Mouse (Mus musculus): ENCODE data around the gene Rps18. TPM values are rescaled to one million over a fixed set of nuclear protein-coding genes. Genes with fewer than 3 reads are reported as not detected.
A peak's percentile ranks its signal among the peaks of the same experiment; 100 is the strongest.
"Not testable (repeated sequence)": the region's sequence is repeated elsewhere in the genome, so short reads cannot be mapped to it uniquely, and the experiment has no call there.

Gene Rps18
- polyA plus RNA-seq, 1 experiment from 2014 or later = 1,341 TPM

GRCm38 (mm10) chr17:33911052-33911812, 44.6 kb downstream of the Rps18 start:
- H3K27ac ChIP-seq (ENCODE audit: low read depth, low read length) = no peak overlapping the region
- ATAC-seq (ENCODE audit: insufficient read depth, low FRiP score, low TSS enrichment) (no peak), DNase-seq (ENCODE audit: low spot score) (no peak)
- WGBS = 94% methylated on average over 31 of the region's 31 CpGs
- H3K9me3 ChIP-seq (ENCODE audit: control insufficient read depth, low read length) = no peaks in the 10 kb centered on the region
- no peaks in the 10 kb centered on the region for H3K27me3 ChIP-seq (ENCODE audit: control insufficient read depth, insufficient read depth, low read length)
- H3K36me3 ChIP-seq (ENCODE audit: control insufficient read depth, insufficient read depth, low read length) = peaks cover 23% of the 10 kb centered on the region
- H3K4me2 ChIP-seq (ENCODE audit: low read depth) = no peak overlapping the region; the same call in 1 of the 2 replicates
- H3K9ac ChIP-seq (ENCODE audit: low read length) = no peak overlapping the region
- no peak overlapping the region for H3K4me3 ChIP-seq (ENCODE audit: low read depth, low read length)
- H3K4me1 ChIP-seq (ENCODE audit: control insufficient read depth, insufficient read depth, low read length) = peaks cover 15% of the 10 kb centered on the region

- Histone ChIP-seq H3K27ac (ENCODE audit: low read depth, low read length) (no peak overlapping the region), H3K27me3 (ENCODE audit: control insufficient read depth, insufficient read depth, low read length) (no peaks in the 10 kb centered on the region), H3K9me3 (ENCODE audit: control insufficient read depth, low read length) (no peaks in the 10 kb centered on the region), H3K4me2 (ENCODE audit: low read depth) (peak overlapping the region; percentile 68), H3K4me1 (ENCODE audit: control insufficient read depth, insufficient read depth, low read length) (peaks cover 15% of the 10 kb centered on the region), H3K36me3 (ENCODE audit: control insufficient read depth, insufficient read depth, low read length) (peaks cover 23% of the 10 kb centered on the region), H3K4me3 (ENCODE audit: low read depth, low read length) (peak overlapping the region; percentile 85), H3K9ac (ENCODE audit: low read length) (peak overlapping the region; percentile 77)
- 56% methylated on average over 11 of the region's 11 CpGs for WGBS
- ATAC-seq (ENCODE audit: insufficient read depth, low FRiP score, low TSS enrichment) (no peak), DNase-seq (ENCODE audit: low spot score) (no peak)
Observed at GRCm38 (mm10) chr17:33910346-33911051, 45.3 kb downstream of the Rps18 start.

DNA sequence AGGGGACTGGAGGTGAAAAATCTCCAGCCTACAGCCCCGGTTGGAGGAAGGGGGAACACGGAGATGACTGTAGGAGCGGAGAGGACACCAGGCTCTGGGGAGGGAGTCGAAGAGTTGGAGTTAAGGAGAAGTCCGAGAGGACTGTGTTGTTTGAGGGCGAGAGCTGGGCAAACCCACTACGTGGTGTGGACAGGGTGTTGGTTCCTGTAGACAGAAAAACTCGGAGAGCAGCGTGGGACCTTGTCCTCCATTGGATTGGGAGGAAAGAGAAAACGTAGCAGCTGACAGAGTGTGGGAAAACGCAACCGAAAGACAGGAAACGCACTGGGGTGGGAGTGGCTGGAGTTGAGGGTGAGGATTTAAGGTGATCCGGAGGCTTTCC, 45.9 kb downstream of the Rps18 start:
- Histone ChIP-seq H3K27me3 (ENCODE audit: control insufficient read depth, insufficient read depth, low read length) (no peaks in the 10 kb centered on the region), H3K4me1 (ENCODE audit: control insufficient read depth, insufficient read depth, low read length) (peaks cover 15% of the 10 kb centered on the region), H3K4me3 (ENCODE audit: low read depth, low read length) (peak overlapping the region; percentile 85), H3K36me3 (ENCODE audit: control insufficient read depth, insufficient read depth, low read length) (peaks cover 23% of the 10 kb centered on the region), H3K27ac (ENCODE audit: low read depth, low read length) (peak overlapping the region; percentile 79), H3K9me3 (ENCODE audit: control insufficient read depth, low read length) (no peaks in the 10 kb centered on the region), H3K4me2 (ENCODE audit: low read depth) (peak overlapping the region; percentile 68), H3K9ac (ENCODE audit: low read length) (peak overlapping the region; percentile 77)
- under 1% methylated on average over 14 of the region's 14 CpGs for WGBS
- DNase-seq (ENCODE audit: low spot score) (no peak), ATAC-seq (ENCODE audit: insufficient read depth, low FRiP score, low TSS enrichment) (no peak)

GRCm38 (mm10) chr17:33909077-33909868, 46.5 kb downstream of the Rps18 start, which contains the start of gene Daxx:
Gene Daxx (plus strand): TSS chr17:33909414.
- ATAC-seq (ENCODE audit: insufficient read depth, low FRiP score, low TSS enrichment) (peak; percentile 95), DNase-seq (ENCODE audit: low spot score) (peak; percentile 99)
- H3K9me3 ChIP-seq (ENCODE audit: control insufficient read depth, low read length) = no peaks in the 10 kb centered on the region
- peaks cover 23% of the 10 kb centered on the region for H3K36me3 ChIP-seq (ENCODE audit: control insufficient read depth, insufficient read depth, low read length)
- under 1% methylated on average over 68 of the region's 68 CpGs for WGBS
- no peaks in the 10 kb centered on the region for H3K27me3 ChIP-seq (ENCODE audit: control insufficient read depth, insufficient read depth, low read length)
- peak within 1 kb of the TSS; percentile 85 for H3K4me3 ChIP-seq (ENCODE audit: low read depth, low read length)
- H3K9ac ChIP-seq (ENCODE audit: low read length) = peak within 1 kb of the TSS; percentile 77
- H3K27ac ChIP-seq (ENCODE audit: low read depth, low read length) = peak within 1 kb of the TSS; percentile 85
- H3K4me2 ChIP-seq (ENCODE audit: low read depth) = peak within 1 kb of the TSS; percentile 68
- H3K4me1 ChIP-seq (ENCODE audit: control insufficient read depth, insufficient read depth, low read length) = peaks cover 15% of the 10 kb centered on the region

DNA sequence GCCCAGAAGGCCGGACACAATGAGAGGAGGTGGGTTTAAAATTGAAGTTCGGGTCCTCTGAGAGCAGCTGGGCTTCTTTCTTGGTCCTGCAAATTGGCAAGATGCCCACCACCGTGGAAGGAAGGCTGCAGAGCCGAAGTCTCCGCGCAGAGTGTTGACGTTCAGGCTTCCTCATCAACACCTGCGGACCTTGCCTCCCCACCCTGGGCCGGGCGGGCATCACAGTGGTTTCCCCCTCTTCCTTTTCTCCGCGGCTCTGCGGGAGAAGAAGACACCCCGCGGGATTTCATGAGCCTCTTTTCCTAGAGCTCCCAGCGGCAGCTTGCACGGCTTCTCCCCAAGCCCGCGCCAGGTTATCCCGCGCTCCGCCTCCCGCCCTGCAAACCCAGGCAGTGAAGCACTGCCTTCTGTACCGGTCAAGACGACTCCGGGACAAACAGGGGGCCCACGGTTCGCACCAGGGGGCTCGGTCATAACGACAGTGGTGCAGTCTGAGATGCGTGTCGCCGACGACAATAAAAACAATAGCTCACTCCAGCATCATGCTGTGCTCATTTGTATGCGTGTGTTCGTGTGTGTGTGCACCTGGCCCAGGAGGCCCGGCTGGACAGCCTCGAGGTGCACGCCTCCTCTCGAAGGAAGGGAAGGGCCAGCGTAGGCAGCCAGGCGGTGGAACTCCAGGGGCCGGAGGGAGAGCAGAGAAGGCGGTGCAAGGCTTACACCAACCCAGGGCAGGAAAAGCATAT, 47.3 kb downstream of the Rps18 start:
- H3K27ac ChIP-seq (ENCODE audit: low read depth, low read length) = peak overlapping the region; percentile 85
- peaks cover 16% of the 10 kb centered on the region for H3K36me3 ChIP-seq (ENCODE audit: control insufficient read depth, insufficient read depth, low read length)
- H3K9ac ChIP-seq (ENCODE audit: low read length) = peak overlapping the region; percentile 52
- peak; percentile 48; the same call in 1 of the 2 replicates for ATAC-seq (ENCODE audit: insufficient read depth, low FRiP score, low TSS enrichment)
- H3K4me1 ChIP-seq (ENCODE audit: control insufficient read depth, insufficient read depth, low read length) = peaks cover 15% of the 10 kb centered on the region
- under 1% methylated on average over 43 of the region's 44 CpGs for WGBS
- H3K27me3 ChIP-seq (ENCODE audit: control insufficient read depth, insufficient read depth, low read length) = no peaks in the 10 kb centered on the region
- no peaks in the 10 kb centered on the region for H3K9me3 ChIP-seq (ENCODE audit: control insufficient read depth, low read length)
- H3K4me2 ChIP-seq (ENCODE audit: low read depth) = peak overlapping the region; percentile 68
- peak; percentile 24 for DNase-seq (ENCODE audit: low spot score)
- peak overlapping the region; percentile 85 for H3K4me3 ChIP-seq (ENCODE audit: low read depth, low read length)

GRCm38 (mm10) chr17:33904835-33905234, 51.0 kb downstream of the Rps18 start, which contains the start of gene Platr17:
Gene Platr17 (plus strand): TSS chr17:33905135.
- H3K9me3 ChIP-seq (ENCODE audit: control insufficient read depth, low read length); H3K4me2 ChIP-seq (ENCODE audit: low read depth); H3K9ac ChIP-seq (ENCODE audit: low read length); H3K4me1 ChIP-seq (ENCODE audit: control insufficient read depth, insufficient read depth, low read length); H3K27me3 ChIP-seq (ENCODE audit: control insufficient read depth, insufficient read depth, low read length); H3K4me3 ChIP-seq (ENCODE audit: low read depth, low read length); H3K27ac ChIP-seq (ENCODE audit: low read depth, low read length); H3K36me3 ChIP-seq (ENCODE audit: control insufficient read depth, insufficient read depth, low read length); ATAC-seq (ENCODE audit: insufficient read depth, low FRiP score, low TSS enrichment); DNase-seq (ENCODE audit: low spot score): not testable (repeated sequence)
- WGBS = 32% methylated on average over 2 of the region's 4 CpGs

DNA sequence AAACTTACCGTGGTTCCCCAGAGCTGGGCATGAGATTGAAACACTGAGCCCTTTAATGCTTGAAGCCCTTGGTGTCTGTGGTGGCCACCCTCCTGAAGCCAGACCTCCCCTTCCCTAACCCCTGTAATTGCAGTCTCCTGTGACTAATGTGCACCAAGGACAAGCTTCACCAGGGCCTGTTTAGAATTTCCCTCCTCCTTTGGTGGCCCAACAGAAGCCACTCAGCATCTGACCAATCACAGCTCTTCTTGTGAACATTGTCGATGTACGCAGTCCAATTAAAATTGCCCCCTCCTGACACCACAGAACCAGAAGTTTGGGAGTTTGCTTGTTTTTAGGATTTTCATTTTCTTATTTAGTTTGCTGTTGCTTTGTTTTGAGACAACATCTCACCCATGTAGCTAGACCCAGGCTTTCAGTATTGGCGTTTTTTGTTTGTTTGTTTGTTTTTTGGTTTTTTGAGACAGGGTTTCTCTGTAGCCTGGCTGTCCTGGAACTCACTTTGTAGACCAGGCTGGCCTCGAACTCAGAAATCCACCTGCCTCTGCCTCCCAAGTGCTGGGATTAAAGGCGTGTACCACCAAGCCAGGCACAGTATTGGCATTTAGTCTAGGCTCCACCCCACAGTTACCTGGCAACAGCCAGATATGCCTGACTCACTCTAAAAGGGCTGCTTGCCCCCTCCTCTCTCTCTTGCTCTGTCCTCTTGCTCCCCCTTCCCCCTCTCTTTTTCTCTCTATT, 51.7 kb downstream of the Rps18 start:
- not testable (repeated sequence) for H3K36me3 ChIP-seq (ENCODE audit: control insufficient read depth, insufficient read depth, low read length); H3K4me2 ChIP-seq (ENCODE audit: low read depth); H3K9ac ChIP-seq (ENCODE audit: low read length); H3K27me3 ChIP-seq (ENCODE audit: control insufficient read depth, insufficient read depth, low read length); H3K27ac ChIP-seq (ENCODE audit: low read depth, low read length); ATAC-seq (ENCODE audit: insufficient read depth, low FRiP score, low TSS enrichment); H3K9me3 ChIP-seq (ENCODE audit: control insufficient read depth, low read length); DNase-seq (ENCODE audit: low spot score); H3K4me1 ChIP-seq (ENCODE audit: control insufficient read depth, insufficient read depth, low read length); H3K4me3 ChIP-seq (ENCODE audit: low read depth, low read length)
- 70% methylated on average over 6 of the region's 6 CpGs for WGBS

All from neural tube, embryonic 11.5 days (tissue).